Mouse (Mus musculus): ENCODE results near the gene Smim15. TPM values are rescaled to one million over a fixed set of nuclear protein-coding genes. Genes with fewer than 3 reads are reported as not detected.

The Smim15 gene
- 38.5 TPM for total RNA-seq (2023)

DNA sequence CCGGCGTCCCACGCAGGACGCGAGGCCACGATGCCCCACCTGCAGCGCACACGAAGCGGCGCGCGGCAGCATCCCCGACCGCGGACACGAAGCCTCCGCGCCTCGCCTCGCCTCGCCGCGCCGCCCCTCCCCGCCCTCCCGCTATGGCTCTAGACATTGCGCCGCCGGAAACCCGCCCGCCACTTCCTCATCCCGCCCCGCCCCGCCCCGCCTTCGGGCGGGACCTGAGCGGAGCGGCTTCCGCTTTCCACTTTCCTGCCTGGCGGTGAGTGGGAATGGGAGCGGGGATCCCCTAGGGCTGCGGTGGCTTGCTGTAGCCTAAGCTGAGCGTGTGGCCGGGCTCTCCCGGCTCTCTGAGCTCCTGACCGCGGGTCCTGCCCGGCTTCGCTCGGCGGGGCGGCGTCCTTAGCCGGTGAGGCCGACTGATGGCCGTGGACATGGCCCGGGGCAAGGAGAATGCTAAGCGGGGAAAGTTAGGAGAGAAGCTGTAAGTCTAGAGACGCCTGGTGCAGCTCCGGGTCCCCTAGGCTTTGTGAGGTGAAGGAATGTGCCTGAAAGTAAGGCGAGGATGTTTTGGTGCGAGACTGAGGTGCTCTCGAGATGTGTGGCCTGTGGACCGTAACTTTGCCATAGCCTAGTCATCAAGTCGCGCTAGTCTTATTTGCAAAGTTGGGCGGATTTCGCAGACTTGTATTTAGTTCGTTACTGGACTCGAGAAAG lies at the start of gene Smim15:
TSS of gene Smim15 (plus strand) at position 225 of the 720 bp plus-strand sequence.

Other genes starting within 250 kb of the Smim15 start
- gene Ndufaf2, start 114.2 kb downstream of the Smim15 start, total RNA-seq (2023) = 6.6 TPM
- 14.7 TPM for gene Ercc8, start 114.3 kb downstream of the Smim15 start, total RNA-seq (2023)
- gene Elovl7, start 170.0 kb downstream of the Smim15 start, total RNA-seq (2023) = 1.6 TPM

Data from CD4-positive naive resting alpha-beta T cell, adult 76 days (primary cell).